Mouse (Mus musculus) right cerebral cortex, postnatal 25 days (tissue): Measurements from ENCODE around the gene Ints12.

ENCODE experiments used
- DNase-seq: peaks from one replicate; pipeline ENCODE4 v3.0.0; 2022

The Ints12 gene

DNA sequence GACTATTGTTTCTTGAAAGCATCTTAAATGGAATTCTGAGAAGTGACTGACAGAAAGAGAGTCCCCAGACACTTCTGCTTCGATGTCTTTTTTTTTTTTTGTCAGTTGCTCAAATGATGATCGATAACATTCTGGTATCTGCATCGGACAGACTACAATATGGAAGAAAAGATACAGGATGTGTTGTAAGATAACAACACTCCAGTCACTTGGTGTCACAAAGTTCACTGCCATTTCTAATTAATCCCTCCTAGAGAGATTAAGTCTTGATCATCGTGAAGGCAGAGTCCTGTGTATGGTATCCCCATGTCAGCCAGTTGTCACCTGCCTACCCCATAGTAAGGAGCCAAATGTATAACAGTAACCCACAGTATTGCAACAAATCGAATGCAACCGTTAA is 60.0 kb downstream of the Ints12 start:
- DNase-seq = no peak

DNA sequence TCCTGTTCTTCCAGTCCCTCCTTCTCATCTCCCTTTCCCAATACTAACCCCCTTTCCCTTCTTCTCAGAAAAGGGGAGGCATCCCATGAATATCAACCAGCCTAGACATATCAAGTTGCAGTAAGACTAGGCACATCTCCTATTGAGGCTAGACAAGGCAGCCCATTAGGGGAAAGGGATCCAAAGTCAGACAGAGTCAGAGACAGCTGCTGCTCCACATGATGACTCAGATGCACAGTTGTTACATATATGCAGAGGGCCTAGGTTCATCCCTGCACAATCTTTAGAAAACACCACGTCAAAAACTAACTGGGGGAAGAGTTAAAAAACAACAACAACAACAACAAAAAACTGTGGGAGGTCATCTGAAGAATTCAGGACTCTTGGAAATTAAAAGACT is 61.2 kb downstream of the Ints12 start:
- no peak for DNase-seq

DNA sequence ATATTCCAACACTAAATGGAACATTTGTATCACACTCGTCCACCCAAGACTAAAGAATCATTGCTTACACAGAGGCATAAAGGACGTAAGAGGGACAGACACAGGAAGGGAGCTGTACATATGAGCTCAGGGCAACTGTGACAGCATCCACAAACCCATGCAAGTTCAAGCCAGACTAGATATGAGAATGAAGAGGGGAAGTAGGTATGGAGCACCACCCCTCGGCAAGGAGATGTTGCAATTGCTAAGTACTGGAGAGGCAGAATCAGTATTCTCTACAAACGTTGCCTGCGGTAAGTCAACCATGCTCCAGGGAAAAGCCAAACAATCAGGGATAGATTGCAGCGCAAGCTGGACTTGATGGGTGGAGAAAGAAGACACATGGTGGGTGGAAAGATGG is 62.0 kb downstream of the Ints12 start:
- no peak for DNase-seq

DNA sequence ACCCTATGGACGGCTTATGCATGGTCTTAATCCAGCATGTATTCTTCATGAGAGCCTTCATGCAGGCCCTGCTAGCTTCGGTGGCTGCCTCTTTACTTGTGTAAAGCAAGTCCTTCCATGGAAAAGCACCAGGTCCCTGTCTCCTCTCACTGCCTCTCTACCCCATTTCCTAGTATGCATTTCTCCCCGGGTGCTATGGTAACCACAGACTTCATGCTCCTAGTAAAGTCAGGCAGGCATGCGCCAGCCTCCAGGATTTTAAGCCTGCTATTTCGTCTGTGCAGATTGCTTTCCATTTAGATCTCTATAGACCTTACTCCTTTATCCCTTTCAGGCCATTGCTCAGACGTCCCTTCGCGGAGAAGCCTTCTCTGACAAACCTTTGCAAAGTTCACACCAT is 63.0 kb downstream of the Ints12 start:
- no peak for DNase-seq

DNA sequence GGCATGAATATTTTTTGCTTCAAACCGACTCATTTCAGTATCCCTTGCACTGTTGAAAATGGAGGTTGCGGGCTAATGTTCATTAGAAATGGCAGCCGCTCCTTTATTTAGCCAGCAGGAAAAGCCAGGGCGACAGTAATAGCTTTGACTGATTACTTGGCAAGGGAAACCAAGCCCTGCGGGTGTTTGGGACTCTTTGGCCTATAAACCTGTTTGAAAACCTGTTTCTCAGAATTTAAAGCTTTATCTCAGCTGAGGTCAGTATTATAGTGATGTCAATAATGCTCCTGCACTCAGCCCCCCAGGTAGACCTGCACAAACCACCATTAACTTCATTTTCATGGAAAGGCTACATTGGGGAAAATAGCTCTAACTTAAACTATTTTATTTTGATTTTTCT is 66.6 kb downstream of the Ints12 start:
- DNase-seq = no peak
